ENCODE assay signal across 17 mouse cellular contexts in the genomic region with DNA sequence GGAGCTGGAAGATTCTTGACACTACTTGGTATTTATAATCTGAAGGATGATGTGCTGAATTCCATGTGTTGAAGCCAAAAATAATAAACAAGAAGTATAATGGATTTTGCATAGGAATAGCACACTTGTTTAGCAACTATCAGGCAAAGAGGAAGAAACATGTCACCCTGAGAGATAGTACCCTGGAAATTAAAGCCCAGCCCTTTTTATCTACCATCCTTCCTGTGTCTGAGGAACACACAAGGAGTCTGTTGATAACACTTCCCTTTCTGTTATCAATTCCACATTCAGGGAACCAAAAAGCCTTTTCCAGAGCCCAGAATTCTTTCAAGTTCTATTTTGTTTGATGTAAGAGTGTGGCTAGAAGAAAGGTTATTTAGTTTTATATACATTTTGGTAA.
DNase-seq lines count a peak whose midpoint lies in the region; ATAC-seq and TF ChIP-seq lines count a peak whose summit lies in the region.
"Had no signal": no experiment of that assay in that cellular context is flagged by ENCODE, and none has a peak within 500 bp of the region (broad histone marks: within the 10 kb centered on the region; RNA-seq: fewer than 3 reads in every experiment).

No protein-coding gene starts in this region.

- 0 out of 4 replicates have a peak, but pooled peaks cover 0 to 3% of the 10 kb centered on the region in 2 experiments for H3K36me3 ChIP-seq in MEL (ENCODE audit: control insufficient read depth in 1 of 2, insufficient read depth in 2 of 2, low read length in 2 of 2)
- no peaks in the 10 kb centered on the region for H3K36me3 ChIP-seq in liver, embryonic 13.5 days
- H3K36me3 ChIP-seq in liver, postnatal 0 days (replicated peaks; ENCODE audit: insufficient read depth, low read length), result no peaks in the 10 kb centered on the region
- H3K36me3 ChIP-seq: embryonic facial prominence, embryonic 13.5 days; forebrain, embryonic 12.5 days; heart, embryonic 13.5 days; hindbrain, embryonic 13.5 days had no signal

- H3K4me3 ChIP-seq in MEL (ENCODE audit: control insufficient read depth in 1 of 2, insufficient read depth in 1 of 2, low read depth in 2 of 2, low read length in 2 of 2), result no peak overlapping the region
- no peak overlapping the region for H3K4me3 ChIP-seq in liver, embryonic 13.5 days (replicated peaks)
- H3K4me3 ChIP-seq in liver, postnatal 0 days (ENCODE audit: low read depth, low read length), result no peak overlapping the region
- H3K4me3 ChIP-seq: embryonic facial prominence, embryonic 13.5 days; forebrain, embryonic 12.5 days; heart, embryonic 13.5 days; hindbrain, embryonic 13.5 days had no signal

- H3K79me2 ChIP-seq in MEL (ENCODE audit: control insufficient read depth, insufficient read depth, low read length, poor library complexity), result no peaks in the 10 kb centered on the region

- TF ChIP-seq POLR2A in MEL (IDR thresholded peaks at IDR 0.05; ENCODE audit: control insufficient read depth in 1 of 2, insufficient read depth in 1 of 2, low read depth in 1 of 2, low read length in 2 of 2, poor library complexity in 1 of 2), result no peak

- DNase-seq in MEL (ENCODE audit: low read depth, low spot score), result peak; percentile 12
- peak; percentile 64 for DNase-seq in MEL-GATA-1-ER (ENCODE audit: extremely low read depth, low read depth)
- DNase-seq in liver, embryonic 13.5 days, result peak; percentile 2
- no peak for DNase-seq in liver, postnatal 0 days
- DNase-seq in embryo, embryonic 9.5 days (ENCODE audit: extremely low spot score), result no peak
- no peak for DNase-seq in cerebellum, postnatal 25 days
- DNase-seq: adrenal gland, postnatal 14 days; cerebellum, adult 2 months; cerebellum, postnatal 10 days; gastrocnemius, postnatal 14 days; heart, postnatal 10 days had no signal

- TF ChIP-seq CTCF in MEL (IDR thresholded peaks at IDR 0.05 in 2 of 3, conservative IDR thresholded peaks at IDR 0.05 in 1 of 3; ENCODE audit: control insufficient read depth in 1 of 3, insufficient read depth in 1 of 3, low read depth in 2 of 3, low read length in 3 of 3, poor library complexity in 1 of 3, severe bottlenecking in 1 of 3), result no peak
- no peak for TF ChIP-seq CTCF in liver, postnatal 0 days (IDR thresholded peaks at IDR 0.05; ENCODE audit: low read depth)

- H3K27ac ChIP-seq in MEL (ENCODE audit: control insufficient read depth, low read depth, low read length), result no peak overlapping the region
- peak overlapping the region; percentile 43 for H3K27ac ChIP-seq in liver, embryonic 13.5 days
- H3K27ac ChIP-seq in liver, postnatal 0 days (ENCODE audit: low read depth), result no peak overlapping the region
- H3K27ac ChIP-seq: embryonic facial prominence, embryonic 13.5 days; forebrain, embryonic 12.5 days; hindbrain, embryonic 13.5 days; hindbrain, postnatal 0 days had no signal

- H3K4me2 ChIP-seq in liver, embryonic 13.5 days, result no peak overlapping the region
- no peak overlapping the region for H3K4me2 ChIP-seq in liver, postnatal 0 days (ENCODE audit: low read depth, low read length)
- H3K4me2 ChIP-seq: embryonic facial prominence, embryonic 13.5 days; forebrain, embryonic 12.5 days; heart, embryonic 13.5 days; hindbrain, embryonic 13.5 days had no signal

- no peak for TF ChIP-seq RAD21 in MEL (IDR thresholded peaks at IDR 0.05; ENCODE audit: low read depth, low read length)

- no peaks in the 10 kb centered on the region for H3K9me3 ChIP-seq in MEL (replicated peaks; ENCODE audit: insufficient read depth, low read length)
- H3K9me3 ChIP-seq in liver, embryonic 13.5 days (replicated peaks), result no peaks in the 10 kb centered on the region
- H3K9me3 ChIP-seq in liver, postnatal 0 days (ENCODE audit: low read length), result no peaks in the 10 kb centered on the region
- H3K9me3 ChIP-seq: embryonic facial prominence, embryonic 13.5 days; forebrain, embryonic 12.5 days; heart, embryonic 13.5 days; hindbrain, embryonic 13.5 days had no signal

- no peak overlapping the region for H3K9ac ChIP-seq in MEL (ENCODE audit: control insufficient read depth, low read depth, low read length, poor library complexity, severe bottlenecking)
- no peak overlapping the region for H3K9ac ChIP-seq in liver, embryonic 13.5 days
- no peak overlapping the region for H3K9ac ChIP-seq in liver, postnatal 0 days (replicated peaks)
- H3K9ac ChIP-seq: embryonic facial prominence, embryonic 13.5 days; forebrain, embryonic 12.5 days; heart, embryonic 13.5 days; hindbrain, embryonic 13.5 days had no signal

- 0 out of 4 replicates have a peak, but pooled peaks have one; percentile 12 to 24 for TF ChIP-seq EP300 in MEL (IDR thresholded peaks at IDR 0.05; ENCODE audit: low read depth in 1 of 2, low read length in 2 of 2)
- TF ChIP-seq EP300 in liver, postnatal 0 days (IDR thresholded peaks at IDR 0.05; ENCODE audit: low read depth), result peak; percentile 61

- no peaks in the 10 kb centered on the region for H3K27me3 ChIP-seq in MEL (ENCODE audit: control insufficient read depth in 1 of 2, insufficient read depth in 2 of 2, low read length in 2 of 2)
- H3K27me3 ChIP-seq in liver, embryonic 13.5 days, result no peaks in the 10 kb centered on the region
- no peaks in the 10 kb centered on the region for H3K27me3 ChIP-seq in liver, postnatal 0 days (ENCODE audit: insufficient read depth, low read length)
- H3K27me3 ChIP-seq: embryonic facial prominence, embryonic 13.5 days; forebrain, embryonic 12.5 days; heart, embryonic 13.5 days; hindbrain, embryonic 13.5 days had no signal

- ATAC-seq in liver, embryonic 13.5 days (ENCODE audit: low read depth), result peak; percentile 90
- ATAC-seq in liver, postnatal 0 days, result no peak
- ATAC-seq: forebrain, embryonic 16.5 days; hindbrain, postnatal 0 days had no signal

- peaks cover 0 to 4% of the 10 kb centered on the region in 2 experiments; a peak in 1 of 4 replicates for H3K4me1 ChIP-seq in MEL (ENCODE audit: control insufficient read depth in 1 of 2, insufficient read depth in 2 of 2, low read length in 2 of 2)
- H3K4me1 ChIP-seq in liver, embryonic 13.5 days (replicated peaks), result peaks cover 12% of the 10 kb centered on the region
- H3K4me1 ChIP-seq in liver, postnatal 0 days (ENCODE audit: insufficient read depth), result no peaks in the 10 kb centered on the region
- H3K4me1 ChIP-seq: embryonic facial prominence, embryonic 13.5 days; forebrain, embryonic 12.5 days; heart, embryonic 13.5 days; hindbrain, embryonic 13.5 days had no signal

TF ChIP-seq in MEL, 35 proteins besides CTCF, POLR2A, EP300 and RAD21:
- TF ChIP-seq JUND (IDR thresholded peaks at IDR 0.05; ENCODE audit: low read depth, low read length), result no peak
- 0 out of 2 replicates have a peak, but pooled peaks have one; percentile 11 for TF ChIP-seq TCF12 (IDR thresholded peaks at IDR 0.05; ENCODE audit: low read depth, low read length)
- peak; percentile 38; the same call in 1 of the 2 replicates for TF ChIP-seq GATA1 (IDR thresholded peaks at IDR 0.05; ENCODE audit: low read depth, low read length)
- TF ChIP-seq ZNF384 (IDR thresholded peaks at IDR 0.05; ENCODE audit: low read depth, low read length), result no peak
- TF ChIP-seq TBP (IDR thresholded peaks at IDR 0.05; ENCODE audit: low read depth, low read length), result no peak
- TF ChIP-seq SMC3 (IDR thresholded peaks at IDR 0.05; ENCODE audit: low read depth, low read length), result no peak
- no peak for TF ChIP-seq POLR2AphosphoS5 (IDR thresholded peaks at IDR 0.05; ENCODE audit: borderline replicate concordance, low read depth, low read length)
- TF ChIP-seq NELFE (IDR thresholded peaks at IDR 0.05; ENCODE audit: low read depth, low read length), result no peak
- TF ChIP-seq UBTF (IDR thresholded peaks at IDR 0.05; ENCODE audit: borderline replicate concordance, insufficient read depth, low read depth, low read length), result no peak
- no peak for TF ChIP-seq TAL1 (IDR thresholded peaks at IDR 0.05; ENCODE audit: low read length)
- TF ChIP-seq MYC (IDR thresholded peaks at IDR 0.05; ENCODE audit: low read depth, low read length), result no peak

Comparison
In these comparisons a context has a peak if more than half of its experiments do, and no peak if none do; other contexts are left out.
1. DNase-seq: peak in MEL (single experiment), MEL-GATA-1-ER (single experiment) and liver, embryonic 13.5 days (single experiment); none in liver, postnatal 0 days (single experiment), embryo, embryonic 9.5 days (single experiment) and cerebellum, postnatal 25 days (0 of 2).